Mouse (Mus musculus) embryonic fibroblast, embryonic 13.5 days (primary cell): ENCODE measurements around the gene Arhgef3.

Experiments used
- CTCF ChIP-seq: IDR thresholded peaks from 2 replicates; pipeline ENCODE4 v1.5.1; 2011; ENCODE audit warnings: mild to moderate bottlenecking, control low read depth, low read length, moderate library complexity, borderline replicate concordance; ENCODE audit not compliant: insufficient read depth
- POLR2A ChIP-seq: IDR thresholded peaks from 2 replicates; pipeline ENCODE4 v1.6.1; 2011; ENCODE audit warnings: low read depth, mild to moderate bottlenecking, control low read depth, low read length, moderate library complexity

- TF ChIP-seq CTCF, result no peak
- no peak for TF ChIP-seq POLR2A
These were observed 46.8 kb upstream of the Arhgef3 start for GRCm38 (mm10) chr14:27067866-27068271.
